In the genomic region with DNA sequence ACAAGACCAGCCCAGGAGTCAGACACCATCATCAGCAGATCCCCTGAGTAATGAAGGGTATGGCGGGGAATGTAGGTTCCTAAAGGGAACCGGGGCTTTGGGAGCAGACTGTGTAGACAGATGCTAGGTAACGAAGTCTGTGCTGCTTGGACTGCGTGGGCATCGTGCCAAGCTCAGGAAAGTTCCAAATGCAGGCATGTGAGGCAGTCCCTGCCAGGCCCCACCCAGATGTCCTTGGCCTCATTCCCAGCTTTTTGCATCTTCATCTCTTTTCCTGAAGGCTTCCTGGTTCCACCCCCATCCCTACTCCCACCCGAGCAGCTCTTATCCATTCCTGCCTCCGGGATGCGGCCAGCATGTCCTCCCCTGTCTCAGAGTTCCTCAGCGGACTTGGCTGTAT, we compare ENCODE assay signal across 8 mouse cellular contexts. TPM values are rescaled to one million over a fixed set of nuclear protein-coding genes. Genes with fewer than 3 reads are reported as not detected.
DNase-seq lines count a peak whose midpoint lies in the region; ATAC-seq and TF ChIP-seq lines count a peak whose summit lies in the region.

No protein-coding gene starts in this region.

- H3K27ac ChIP-seq in forebrain, postnatal 0 days (ENCODE audit: low read depth, low read length): no peak overlapping the region

- no peaks in the 10 kb centered on the region for H3K27me3 ChIP-seq in forebrain, postnatal 0 days (ENCODE audit: insufficient read depth, low read length)

- DNase-seq in NIH3T3 (ENCODE audit: low read depth): peak; percentile 68
- DNase-seq in adrenal gland, postnatal 36 days: peak; percentile 86 to 88
- peak; percentile 92 for DNase-seq in forebrain, postnatal 0 days
- peak; percentile 89 for DNase-seq in heart, postnatal 4 days
- peak; percentile 81 to 86 for DNase-seq in layer of hippocampus, postnatal 36 days
- peak; percentile 63 to 72 for DNase-seq in lung, postnatal 4 days
- no peak for DNase-seq in thymus, postnatal 0 days (ENCODE audit: low spot score)
- no peak for DNase-seq in spleen, adult 12 weeks (ENCODE audit: low spot score)

- no peak overlapping the region for H3K4me2 ChIP-seq in forebrain, postnatal 0 days (ENCODE audit: low read depth)

- no peaks in the 10 kb centered on the region for H3K9me3 ChIP-seq in forebrain, postnatal 0 days (ENCODE audit: low read length)

- no peak overlapping the region for H3K9ac ChIP-seq in forebrain, postnatal 0 days

- peaks cover 10% of the 10 kb centered on the region for H3K4me1 ChIP-seq in forebrain, postnatal 0 days (ENCODE audit: insufficient read depth)

- TF ChIP-seq CTCF in forebrain, postnatal 0 days (IDR thresholded peaks at IDR 0.05; ENCODE audit: low read depth): no peak

- WGBS in forebrain, postnatal 0 days: 29% methylated on average over 9 of the region's 9 CpGs

- no peak overlapping the region for H3K4me3 ChIP-seq in forebrain, postnatal 0 days (ENCODE audit: low read depth, low read length)

- no peaks in the 10 kb centered on the region for H3K36me3 ChIP-seq in forebrain, postnatal 0 days (ENCODE audit: insufficient read depth)

- peak; percentile 84 for ATAC-seq in forebrain, postnatal 0 days

RNA-seq across cellular contexts. Expression of a gene that starts 6.5 kb away (rescaled TPM):
- total RNA-seq in adrenal gland, postnatal 36 days (2021): 10 to 100 TPM; 23.3 to 88.8 TPM
- 445 and 497 TPM in 2 replicates for total RNA-seq in forebrain, postnatal 0 days (2014; rRNA removed)
- polyA plus RNA-seq in forebrain, postnatal 0 days (2015; fragmentation: Nextera tagmentation; extraction: Ambion mirVana): 204 and 224 TPM in 2 replicates
- 10 to 100 TPM; 40.4 to 46.3 TPM for total RNA-seq in heart, postnatal 4 days (2021)
- total RNA-seq in layer of hippocampus, postnatal 36 days (2021): 10 to 100 TPM; 90.8 to 93.6 TPM
- polyA plus RNA-seq in thymus, postnatal 0 days (2015; fragmentation: Nextera tagmentation; extraction: Ambion mirVana): 17.9 and 19.1 TPM in 2 replicates

Comparison
In these comparisons a context has a peak if more than half of its experiments do, and no peak if none do; other contexts are left out.
1. DNase-seq: peak in NIH3T3 (single experiment), adrenal gland, postnatal 36 days (2 of 2), forebrain, postnatal 0 days (single experiment), heart, postnatal 4 days (single experiment), layer of hippocampus, postnatal 36 days (2 of 2) and lung, postnatal 4 days (2 of 2); none in thymus, postnatal 0 days (single experiment) and spleen, adult 12 weeks (single experiment).